Mouse (Mus musculus) retina, postnatal 7 days (tissue): ENCODE measurements around the gene Aox1.
A peak's percentile ranks its signal among the peaks of the same experiment; 100 is the strongest.

Experiments used
- DNase-seq: peaks from one replicate; pipeline ENCODE4 v3.0.0-alpha.2; 2012; ENCODE audit warnings: low read depth, low spot score

The Aox1 gene

DNA sequence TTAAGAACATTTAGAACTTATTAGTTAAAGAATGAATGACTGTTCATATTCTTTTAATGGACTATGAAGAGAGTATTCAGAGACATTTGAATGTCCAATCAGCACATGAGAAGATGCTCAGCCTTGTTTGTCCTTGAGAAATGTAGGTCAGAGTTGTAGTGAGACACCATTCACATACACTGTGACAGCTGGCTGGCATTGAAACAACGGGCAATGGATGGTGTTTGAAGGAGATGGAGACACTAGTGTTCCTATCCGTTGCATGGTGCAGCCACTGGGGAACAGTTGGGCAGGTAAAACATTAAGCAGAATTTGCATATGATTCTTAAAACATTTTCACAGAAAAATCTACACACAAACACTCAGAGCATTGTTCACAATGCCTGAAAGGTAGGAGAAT lies 77.3 kb downstream of the Aox1 start:
- no peak for DNase-seq

DNA sequence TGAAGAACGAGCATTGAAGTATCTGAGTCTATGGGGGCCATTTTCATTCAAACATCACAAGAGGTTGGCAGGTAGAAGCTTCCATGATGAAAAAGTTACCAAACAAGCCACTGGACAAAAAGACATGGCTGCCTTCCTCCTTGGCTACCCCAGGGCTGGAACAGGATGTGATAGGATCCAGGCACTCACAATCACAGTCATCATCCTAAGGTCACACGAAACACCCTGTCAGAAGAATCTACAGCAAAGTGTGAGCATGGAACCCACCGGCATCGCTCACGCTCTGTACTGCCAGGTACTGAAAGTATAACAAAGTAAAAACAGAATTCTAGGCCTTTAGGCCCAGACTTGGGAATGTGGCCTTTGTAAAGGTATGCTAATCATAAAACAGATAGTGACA lies 80.5 kb downstream of the Aox1 start:
- no peak for DNase-seq

DNA sequence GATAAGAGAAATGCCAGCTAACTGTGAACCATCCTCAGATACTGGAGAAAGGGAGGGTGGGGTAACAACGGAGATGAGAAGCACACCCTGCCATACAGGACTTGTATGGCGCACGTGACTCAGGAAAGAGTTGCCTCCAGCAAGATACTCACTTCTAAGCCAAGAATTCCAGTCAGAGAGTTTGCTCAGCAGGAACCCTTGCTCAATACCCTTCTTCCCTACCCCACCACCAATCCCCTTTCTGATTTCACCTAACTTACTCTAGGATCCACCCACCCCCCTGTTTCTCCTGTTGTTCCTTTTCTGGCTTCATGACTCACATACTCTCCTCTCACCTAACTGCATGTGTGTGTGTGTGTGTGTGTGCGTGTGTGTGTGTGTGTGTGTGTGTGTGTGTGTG lies 81.6 kb downstream of the Aox1 start:
- DNase-seq, result no peak

DNA sequence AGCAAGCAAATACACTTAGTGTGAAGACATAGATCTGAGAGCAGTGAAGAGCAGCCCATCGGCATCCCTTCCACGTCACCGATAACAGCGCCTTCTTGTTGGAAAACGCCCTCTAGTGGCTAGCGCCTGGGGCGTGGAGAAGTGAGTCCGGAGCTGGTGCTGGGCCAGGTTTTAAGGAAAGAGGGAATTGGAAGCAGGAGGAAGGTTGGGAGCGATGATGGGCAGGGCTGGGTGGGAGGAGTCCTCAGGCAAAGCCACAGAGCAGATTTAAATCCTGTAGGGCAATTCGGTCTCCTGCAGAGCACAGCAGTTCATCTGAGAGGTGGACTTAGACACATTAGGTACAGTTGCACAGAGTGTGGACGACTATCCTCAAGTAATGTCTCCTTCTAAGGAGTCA lies 83.1 kb downstream of the Aox1 start, which contains the start of gene Aox3:
TSS of gene Aox3 (plus strand) at position 251 of the 400 bp plus-strand sequence.
- DNase-seq, result peak; percentile 34

GRCm38 (mm10) chr1:58113441-58113840 lies 83.7 kb downstream of the Aox1 start:
- DNase-seq, result no peak

DNA sequence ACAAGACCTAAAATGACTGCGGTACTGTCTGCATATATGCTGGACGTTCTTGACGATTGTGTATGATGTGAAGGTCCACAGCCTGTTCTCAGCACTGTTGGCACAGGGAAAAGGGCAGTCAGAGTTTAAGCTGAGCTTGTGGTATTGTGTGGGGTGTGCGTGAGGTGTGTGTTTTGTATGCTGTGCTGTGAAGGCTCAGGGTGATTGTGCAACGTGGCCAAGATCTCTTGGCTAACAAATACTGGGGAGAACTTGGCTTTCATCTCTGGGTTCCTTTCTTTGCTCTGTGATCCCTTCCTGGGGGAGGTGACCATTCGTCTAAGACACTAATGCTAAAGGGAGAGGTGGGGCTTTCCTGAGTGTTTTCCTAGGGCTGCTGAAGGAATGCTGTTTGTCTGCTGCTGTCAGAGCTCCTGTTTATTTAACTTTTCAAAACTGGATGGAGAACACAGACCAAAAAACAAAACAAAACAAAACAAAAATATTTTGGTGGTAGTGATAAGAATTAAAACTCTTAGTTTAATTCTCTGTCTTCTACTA lies 84.4 kb downstream of the Aox1 start:
- DNase-seq, result no peak

GRCm38 (mm10) chr1:58114666-58115375 lies 85.1 kb downstream of the Aox1 start:
- DNase-seq, result no peak

GRCm38 (mm10) chr1:58118231-58118630 lies 88.5 kb downstream of the Aox1 start:
- no peak for DNase-seq

DNA sequence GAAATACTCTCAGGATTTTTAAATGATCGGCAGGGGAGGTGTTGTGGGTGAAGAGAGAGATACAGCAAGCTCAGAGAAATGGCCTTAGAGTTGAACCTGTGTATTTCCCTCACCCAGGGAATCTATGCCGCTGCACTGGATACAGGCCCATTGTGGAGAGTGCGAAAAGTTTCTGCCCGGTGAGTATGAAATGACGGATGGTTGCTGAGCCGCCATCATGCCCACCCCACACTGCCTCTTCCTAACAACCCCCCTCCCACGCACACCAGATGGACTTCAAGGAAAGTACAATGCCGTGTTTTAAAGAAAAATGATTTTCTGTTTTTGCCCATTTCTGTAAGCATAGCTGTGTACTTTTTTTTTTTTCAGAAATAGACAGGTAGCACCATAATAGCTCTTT lies 95.2 kb downstream of the Aox1 start:
- DNase-seq, result no peak

DNA sequence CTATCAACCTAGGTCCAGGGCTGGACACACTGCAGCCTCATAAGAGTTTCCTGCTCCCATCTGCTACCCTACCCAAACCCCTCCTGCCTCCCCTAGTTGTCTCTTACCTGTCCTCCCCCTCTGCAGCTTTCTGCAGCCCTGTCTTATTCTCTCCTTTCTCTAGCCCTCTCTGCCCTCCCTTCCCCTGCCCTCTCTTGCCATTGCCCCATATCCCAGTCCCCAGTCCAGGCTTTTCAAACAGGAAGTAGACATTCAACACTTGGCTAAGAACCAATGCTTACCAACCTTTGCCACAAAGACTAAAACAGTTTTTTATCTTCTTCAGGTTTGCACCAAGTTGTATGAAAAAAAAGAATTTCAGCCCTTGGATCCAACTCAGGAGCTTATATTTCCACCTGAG lies 108.2 kb downstream of the Aox1 start:
- DNase-seq, result no peak

DNA sequence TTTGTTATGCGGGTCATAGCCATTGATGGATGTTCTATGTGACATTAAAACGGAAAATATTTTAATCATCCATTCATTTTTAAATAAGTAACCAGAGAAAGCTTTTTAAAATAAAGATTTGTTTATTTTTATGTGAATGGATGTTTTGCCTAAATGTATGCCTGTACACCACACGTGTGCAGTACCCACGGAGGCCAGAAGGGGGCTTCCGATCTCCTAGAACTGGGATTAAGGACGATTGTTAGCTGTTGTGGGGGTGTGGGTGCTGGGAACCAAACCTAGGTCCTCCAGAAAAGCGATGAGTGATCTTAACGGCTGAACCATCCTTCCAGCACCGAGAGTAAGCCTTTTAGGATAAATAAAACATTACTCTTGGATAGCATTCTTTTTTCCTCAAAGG lies 109.3 kb downstream of the Aox1 start:
- no peak for DNase-seq

GRCm38 (mm10) chr1:58140607-58141006 lies 110.9 kb downstream of the Aox1 start:
- DNase-seq, result no peak

DNA sequence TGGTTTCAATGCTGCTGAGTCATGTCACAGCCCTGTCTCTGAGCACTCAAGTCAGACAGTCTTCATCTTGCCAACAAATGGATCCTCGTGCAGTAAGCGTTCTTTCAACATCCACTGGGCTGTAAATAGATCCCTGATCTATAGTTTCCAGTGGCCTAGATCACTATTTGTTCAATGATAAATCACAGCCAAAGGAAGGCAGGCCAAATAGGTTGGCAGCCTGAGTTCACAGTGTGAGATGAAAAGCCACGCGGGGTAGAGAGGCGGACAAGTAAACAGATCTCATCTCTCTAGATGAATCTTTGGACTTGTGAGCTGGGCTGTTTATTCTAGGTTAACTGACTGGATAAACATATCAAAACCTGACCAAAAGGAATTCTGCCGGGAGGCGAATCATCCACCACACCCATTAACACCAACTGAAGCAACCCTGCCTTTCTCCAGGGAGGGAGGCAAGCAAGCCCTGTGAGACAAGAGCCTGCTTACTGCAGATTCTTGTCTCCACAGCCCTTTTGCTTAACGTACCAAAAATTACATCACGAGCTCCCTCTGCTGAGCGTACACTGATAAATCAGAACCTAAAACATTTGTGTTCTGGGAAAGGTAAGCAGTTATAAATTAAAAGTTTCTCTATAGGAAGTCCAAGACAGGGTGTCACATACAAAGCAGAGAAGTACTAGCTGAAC lies 114.8 kb downstream of the Aox1 start:
- no peak for DNase-seq

- DNase-seq, result no peak
Observed at GRCm38 (mm10) chr1:58146026-58146425, 116.3 kb downstream of the Aox1 start.

- DNase-seq, result no peak
Observed at GRCm38 (mm10) chr1:58147776-58148175, 118.0 kb downstream of the Aox1 start.

DNA sequence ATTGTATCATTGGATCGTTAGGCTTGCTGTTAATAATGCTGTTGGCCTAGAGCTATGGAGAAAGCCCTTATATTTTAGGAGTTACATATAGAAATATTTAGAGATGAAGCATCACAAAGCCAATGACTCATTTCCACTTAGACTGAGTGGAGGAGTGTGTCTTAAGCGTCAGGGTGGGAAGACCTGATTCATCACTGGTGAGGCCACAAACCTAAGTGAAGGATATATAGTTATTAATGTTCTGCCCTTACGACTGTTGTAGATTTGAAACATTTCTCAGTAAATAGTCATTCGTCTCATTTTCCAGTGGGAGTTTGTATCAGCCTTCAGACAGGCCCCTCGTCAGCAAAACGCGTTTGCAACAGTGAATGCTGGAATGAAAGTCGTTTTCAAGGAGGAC lies 122.5 kb downstream of the Aox1 start:
- DNase-seq, result no peak
